Mouse (Mus musculus): ENCODE measurements around the gene Gm45213.

Gm45213 gene

DNA sequence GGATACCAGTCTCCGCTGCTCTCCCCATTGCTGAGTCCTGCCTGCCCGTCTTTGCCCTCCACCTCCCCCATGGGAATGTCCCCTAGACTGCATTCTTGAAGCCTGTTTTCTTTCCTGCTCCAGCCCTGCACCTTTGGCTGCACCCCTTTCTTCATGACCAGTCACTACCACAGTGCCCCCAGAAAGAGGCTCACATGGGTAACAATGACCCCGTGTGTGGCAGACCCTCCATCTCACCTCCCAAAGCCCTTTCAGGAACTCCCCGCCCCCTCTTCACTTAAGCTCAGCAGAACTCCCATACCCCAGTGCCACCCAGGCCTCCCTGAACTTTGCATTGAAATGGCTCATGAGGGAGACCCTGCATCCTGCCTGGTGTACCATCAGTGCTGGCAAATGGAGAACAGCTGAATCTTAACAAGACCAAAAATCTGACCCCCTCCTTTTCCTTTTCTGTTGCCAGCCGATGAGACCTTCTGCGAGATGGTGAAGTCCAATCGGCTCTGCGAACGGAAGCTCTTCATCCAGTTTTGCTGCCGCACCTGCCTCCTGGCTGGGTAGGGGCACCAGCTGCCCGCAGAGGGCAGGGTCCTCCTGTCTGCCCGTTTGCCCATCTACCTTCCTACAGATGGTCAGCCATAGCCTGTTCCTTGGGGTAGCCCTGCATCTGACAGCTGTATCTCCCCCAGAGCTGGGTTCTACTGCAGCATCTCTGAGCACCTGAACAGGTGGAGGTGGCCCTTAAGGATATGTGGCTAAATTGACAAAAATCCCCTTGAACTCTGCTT is 5.2 kb downstream of the Gm45213 start:
- in situ Hi-C loops (cut with MboI, MseI) = no loop called here

DNA sequence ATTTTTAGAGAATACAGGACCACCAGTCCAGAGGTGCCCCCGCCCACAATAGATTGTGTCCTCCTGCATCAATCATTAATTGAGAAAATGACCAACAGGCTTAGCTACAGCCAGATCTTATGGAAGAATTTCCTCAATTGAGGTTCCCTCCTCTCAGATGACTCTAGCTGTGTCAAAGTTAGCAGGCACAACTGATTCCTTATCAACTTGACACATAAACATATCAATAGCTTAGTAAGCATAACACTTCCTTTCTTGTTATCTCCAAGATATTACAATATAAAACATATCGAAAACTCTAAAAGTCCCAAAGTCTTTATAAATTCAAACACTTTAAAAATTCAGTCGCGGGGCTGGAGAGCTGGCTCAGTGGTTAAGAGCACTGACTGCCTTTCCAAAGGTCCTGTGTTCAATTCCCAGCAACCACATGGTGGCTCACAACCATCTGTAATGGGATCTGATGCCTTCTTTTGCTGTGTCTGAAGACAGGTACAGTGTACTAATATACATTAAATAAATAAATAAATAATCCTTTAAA is 10.6 kb downstream of the Gm45213 start:
- in situ Hi-C loops (cut with MboI, MseI) = loop anchor here (5.0 to 25.0 kb wide), 3 partner anchors 352 to 1717 kb away; no protein-coding TSS in a partner anchor

- in situ Hi-C loops (cut with MboI, MseI) = loop anchor here in 1 of 2 experiments (25.0 kb wide), 1 partner anchor 1718 kb away; no protein-coding TSS in a partner anchor
These were observed 12.0 kb downstream of the Gm45213 start for GRCm38 (mm10) chr7:66055356-66055755.

DNA sequence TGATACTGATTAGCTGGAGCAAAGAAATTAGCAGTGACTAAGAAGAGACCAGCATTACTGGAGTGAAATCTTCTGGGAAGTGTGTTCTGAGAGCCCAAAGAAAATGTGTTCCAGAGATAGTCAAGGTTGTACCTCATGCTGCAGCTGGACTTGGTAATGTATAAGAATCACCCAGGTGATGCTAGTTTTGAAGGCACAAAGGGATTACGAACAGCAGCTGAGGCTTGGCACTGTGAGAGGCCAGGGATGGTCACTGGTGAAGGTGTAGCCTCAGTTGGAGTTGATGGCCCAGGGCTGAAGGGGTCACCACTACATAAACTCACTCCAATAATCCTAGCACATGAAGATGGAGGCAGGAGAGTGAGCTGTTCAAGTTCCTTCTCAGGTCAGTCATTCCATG is 15.3 kb downstream of the Gm45213 start, which contains the start of gene Snrpa1:
Gene Snrpa1 (plus strand): TSS at position 301 of the 400 bp plus-strand sequence.
- in situ Hi-C loops (cut with MboI, MseI) = loop anchor here in 1 of 2 experiments (25.0 kb wide), 1 partner anchor 1721 kb away; no protein-coding TSS in a partner anchor

DNA sequence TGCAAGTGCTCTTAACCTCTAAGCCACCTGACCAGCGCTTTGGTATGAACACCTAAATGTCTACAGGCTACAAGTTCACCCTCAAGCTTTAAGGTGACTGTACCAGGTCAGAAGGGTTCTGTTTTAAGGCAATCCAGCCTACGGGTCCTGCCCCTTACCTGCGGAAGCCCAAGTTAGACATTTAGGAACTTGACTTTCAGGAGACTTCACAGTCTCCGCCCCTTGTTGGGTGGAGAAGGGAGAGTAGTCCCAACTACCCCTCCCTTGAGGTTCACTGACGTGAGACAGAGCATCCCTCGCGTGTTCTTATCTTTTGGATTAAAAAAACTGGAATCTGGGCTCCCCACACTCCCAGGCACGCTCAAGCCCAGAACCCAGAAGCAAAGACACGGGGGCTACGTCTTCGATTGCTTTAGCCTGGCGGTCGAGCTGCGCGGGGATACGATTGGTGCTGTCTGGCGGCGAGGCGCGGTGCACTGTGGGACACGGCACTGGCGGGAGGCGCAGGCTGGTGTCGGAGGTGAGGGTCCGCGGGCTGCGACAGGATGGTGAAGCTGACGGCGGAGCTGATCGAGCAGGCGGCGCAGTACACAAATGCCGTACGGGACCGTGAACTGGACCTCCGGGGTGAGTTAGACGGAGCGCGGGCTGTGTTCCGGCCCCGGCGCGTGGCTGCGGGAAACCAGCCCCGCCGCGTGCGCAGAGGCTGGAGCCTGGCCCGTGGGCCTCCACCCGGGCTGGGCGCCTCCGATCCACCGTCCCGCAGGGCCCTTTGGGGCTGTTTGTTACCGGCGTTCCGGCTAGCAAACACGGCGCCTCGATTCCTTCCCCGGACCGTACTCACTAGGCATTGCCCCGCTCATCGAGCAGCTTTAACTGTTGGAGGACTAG is 16.9 kb downstream of the Gm45213 start:
- in situ Hi-C loops (cut with MboI, MseI) = loop anchor here (10.0 to 25.0 kb wide), 2 partner anchors 1666 to 1723 kb away; partner anchors contain the start of genes Mcee (in 1 of the 2) and Mphosph10 (in 1 of the 2)

DNA sequence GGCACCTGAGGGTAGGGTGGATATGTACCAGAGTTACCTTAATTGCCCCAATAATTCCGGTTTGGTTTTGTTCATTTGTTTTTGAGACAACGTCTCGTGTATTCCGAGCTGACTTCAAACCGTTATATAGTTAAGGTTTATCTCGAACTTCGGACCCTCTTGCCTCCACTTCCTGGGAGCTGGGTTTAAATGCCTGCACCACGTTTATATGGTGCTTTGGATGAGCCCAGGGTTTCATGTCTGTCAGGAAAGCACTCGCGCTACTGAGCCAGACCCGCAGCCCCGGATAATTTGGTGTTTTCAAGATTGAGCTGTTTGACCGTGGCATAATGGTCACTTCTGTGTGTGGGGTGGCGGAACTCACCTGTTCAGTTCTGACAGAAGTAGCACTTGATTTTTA is 17.7 kb downstream of the Gm45213 start:
- in situ Hi-C loops (cut with MboI, MseI) = loop anchor here (10.0 to 25.0 kb wide), 2 partner anchors 1666 to 1724 kb away; partner anchors contain the start of genes Mcee (in 1 of the 2) and Mphosph10 (in 1 of the 2)

DNA sequence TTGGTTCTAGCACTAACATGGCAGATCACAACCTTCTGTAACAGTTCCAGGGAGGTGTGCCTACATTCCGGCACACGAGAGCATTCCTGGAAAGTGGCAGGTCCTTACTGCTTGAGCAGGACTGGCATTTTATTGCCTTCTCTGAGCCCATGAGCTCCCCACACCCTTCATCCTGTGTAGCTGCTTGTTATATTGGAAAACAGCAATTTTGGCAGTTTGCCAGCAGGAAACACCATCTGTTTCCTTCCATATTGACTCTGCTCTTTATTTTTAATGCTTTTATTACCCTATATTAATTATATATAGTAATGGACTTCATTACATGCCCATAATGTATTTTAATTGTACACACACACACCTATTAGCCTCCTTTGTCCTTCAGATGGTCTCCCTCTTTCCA is 33.0 kb downstream of the Gm45213 start:
- in situ Hi-C loops (cut with MboI, MseI) = no loop called here

GRCm38 (mm10) chr7:66079364-66080230 is 36.2 kb downstream of the Gm45213 start, which contains the start of gene Selenos:
TSS of gene Selenos (plus strand) at chr7:66079649.
- in situ Hi-C loops (cut with MboI, MseI) = no loop called here

- in situ Hi-C loops (cut with MboI, MseI) = no loop called here
These were observed 36.8 kb downstream of the Gm45213 start for GRCm38 (mm10) chr7:66080231-66080613.

DNA sequence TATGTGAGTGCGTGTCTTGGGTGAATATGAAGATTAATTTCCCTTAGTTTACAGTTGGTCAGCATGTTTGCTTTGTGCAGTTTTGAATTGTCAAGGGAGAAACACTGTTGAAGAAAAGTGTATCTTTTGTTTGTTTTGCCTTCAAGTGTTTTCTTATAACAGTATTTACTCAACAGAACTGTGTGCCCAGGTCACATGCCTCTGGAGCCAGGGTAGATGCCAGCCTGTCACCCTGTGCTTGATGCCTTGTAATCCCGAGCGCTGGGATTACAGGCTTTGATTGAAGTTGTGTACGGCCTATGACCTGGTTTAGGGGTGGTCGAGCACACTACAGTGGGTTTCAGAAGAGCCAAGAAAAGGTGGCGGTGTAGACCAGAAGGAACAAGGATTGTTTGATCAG is 40.4 kb downstream of the Gm45213 start:
- in situ Hi-C loops (cut with MboI, MseI) = no loop called here

GRCm38 (mm10) chr7:66084546-66084945 is 41.1 kb downstream of the Gm45213 start:
- in situ Hi-C loops (cut with MboI, MseI) = no loop called here

GRCm38 (mm10) chr7:66087652-66088051 is 44.2 kb downstream of the Gm45213 start:
- in situ Hi-C loops (cut with MboI, MseI) = no loop called here

- in situ Hi-C loops (cut with MboI, MseI) = no loop called here
These were observed 44.7 kb downstream of the Gm45213 start for GRCm38 (mm10) chr7:66088077-66088476.

DNA sequence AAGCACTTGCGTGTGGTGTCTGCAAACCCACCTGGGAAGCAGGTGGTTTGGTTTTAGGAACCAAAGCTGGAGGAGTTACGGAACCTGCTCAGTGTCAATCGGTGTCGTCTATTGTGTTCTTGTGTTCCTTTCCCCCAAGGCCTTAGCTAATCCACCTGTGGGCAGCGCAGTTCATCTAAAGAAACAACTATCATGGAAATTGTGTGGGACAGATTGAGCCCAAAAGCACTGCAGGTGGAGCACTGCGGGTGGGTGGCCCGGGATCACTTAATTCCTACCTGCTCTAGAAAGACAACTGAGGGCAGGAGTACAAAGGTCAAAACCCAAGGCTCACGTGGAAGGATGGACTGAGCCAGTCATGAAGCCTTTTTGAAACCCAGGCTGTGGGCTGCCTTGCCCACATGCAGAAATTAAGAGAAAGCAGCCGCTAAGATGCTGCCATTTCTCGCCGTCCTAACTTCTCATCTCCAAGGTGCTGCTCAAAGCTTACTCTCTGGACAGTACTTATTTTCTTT is 47.3 kb downstream of the Gm45213 start:
- in situ Hi-C loops (cut with MboI, MseI) = loop anchor here (5.0 to 10.0 kb wide), 2 partner anchors 587 to 594 kb away; partner anchors contain the start of genes Asb7 (in 1 of the 2) and Lins1 (in 1 of the 2)

DNA sequence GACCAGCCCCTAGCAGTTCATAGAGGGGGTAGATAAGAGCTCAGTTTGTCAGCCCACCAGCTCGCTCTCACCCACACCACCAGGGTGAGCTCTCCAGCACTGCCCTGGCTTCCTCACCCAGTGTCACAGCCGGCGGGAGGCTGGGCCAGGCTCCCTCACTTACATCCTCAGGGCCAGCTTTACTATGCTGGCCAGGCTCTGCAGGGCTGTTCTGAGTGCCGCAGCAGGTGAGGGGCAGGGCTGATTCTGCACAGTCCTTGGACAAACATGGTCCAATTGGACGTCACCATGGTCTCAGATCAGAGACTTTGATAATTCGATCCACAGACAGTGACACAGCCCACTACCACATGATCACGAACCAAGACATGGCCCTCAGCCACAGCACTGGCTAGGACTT is 48.2 kb downstream of the Gm45213 start:
- in situ Hi-C loops (cut with MboI, MseI) = loop anchor here (5.0 to 10.0 kb wide), 2 partner anchors 586 to 593 kb away; partner anchors contain the start of genes Asb7 (in 1 of the 2) and Lins1 (in 1 of the 2)

DNA sequence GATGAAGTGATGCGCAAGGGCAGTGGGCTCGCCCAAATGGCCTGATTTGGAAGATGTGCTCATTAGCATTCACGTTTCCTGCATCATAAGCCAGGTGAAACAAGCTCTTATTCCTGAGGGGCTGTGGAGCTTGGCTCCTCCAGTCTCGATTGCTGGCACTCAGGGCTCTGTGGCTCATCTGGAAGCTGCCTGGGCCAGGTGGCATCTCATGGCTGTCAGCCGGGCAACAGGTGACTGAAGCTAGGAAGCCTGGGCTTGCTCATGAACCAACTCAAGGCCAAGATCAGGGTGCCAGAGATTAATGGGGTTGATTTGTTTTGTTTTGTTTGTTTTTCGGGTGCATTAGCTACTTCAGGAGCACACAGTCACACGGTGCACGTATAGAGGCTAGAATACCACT is 49.3 kb downstream of the Gm45213 start:
- in situ Hi-C loops (cut with MboI, MseI) = loop anchor here (5.0 to 10.0 kb wide), 2 partner anchors 585 to 592 kb away; partner anchors contain the start of genes Asb7 (in 1 of the 2) and Lins1 (in 1 of the 2)

DNA sequence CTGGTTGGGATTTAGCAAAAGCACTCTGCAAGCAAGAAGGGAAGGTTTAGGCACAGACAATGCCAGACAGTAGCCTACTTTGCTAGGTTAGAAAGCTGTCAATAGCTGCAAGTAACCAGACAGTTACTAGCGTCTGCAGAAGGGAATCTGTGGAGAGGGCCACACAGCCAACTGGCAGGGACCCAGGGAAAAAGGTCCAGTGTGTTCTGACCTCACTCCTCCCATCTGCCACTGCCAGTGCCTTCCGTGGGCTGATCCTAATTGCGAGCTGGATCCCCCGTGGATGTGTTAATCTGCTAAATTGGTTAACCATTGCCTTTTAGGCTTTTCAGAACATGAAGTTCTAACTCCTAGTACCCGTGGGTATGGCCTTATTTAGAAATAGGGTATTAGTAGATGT is 50.7 kb downstream of the Gm45213 start:
- in situ Hi-C loops (cut with MboI, MseI) = loop anchor here (5.0 to 10.0 kb wide), 2 partner anchors 583 to 591 kb away; partner anchors contain the start of genes Asb7 (in 1 of the 2) and Lins1 (in 1 of the 2)

DNA sequence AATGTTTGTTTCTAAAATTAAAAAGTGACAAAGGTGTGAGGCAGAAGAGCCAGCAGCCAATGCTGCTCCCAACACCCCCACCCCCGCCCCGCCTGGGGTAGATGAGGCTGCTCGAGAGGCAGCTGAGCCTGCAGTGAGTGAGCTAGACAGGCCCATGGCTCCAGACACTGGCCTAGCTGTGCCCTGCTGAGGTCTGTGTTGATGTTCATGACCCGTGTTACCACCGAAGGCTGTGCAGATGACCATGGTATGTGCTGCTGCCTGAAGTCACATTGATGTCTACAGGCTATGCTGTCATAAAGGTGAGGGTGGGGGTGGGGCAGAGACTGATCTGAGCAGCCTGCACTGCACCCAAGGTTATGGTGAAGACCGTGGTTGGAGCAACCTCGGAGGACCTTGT is 55.4 kb downstream of the Gm45213 start:
- in situ Hi-C loops (cut with MboI, MseI) = loop anchor here (5.0 to 10.0 kb wide), 2 partner anchors 148 to 586 kb away; partner anchors contain the start of genes Asb7 (in 1 of the 2) and Lins1 (in 1 of the 2)

DNA sequence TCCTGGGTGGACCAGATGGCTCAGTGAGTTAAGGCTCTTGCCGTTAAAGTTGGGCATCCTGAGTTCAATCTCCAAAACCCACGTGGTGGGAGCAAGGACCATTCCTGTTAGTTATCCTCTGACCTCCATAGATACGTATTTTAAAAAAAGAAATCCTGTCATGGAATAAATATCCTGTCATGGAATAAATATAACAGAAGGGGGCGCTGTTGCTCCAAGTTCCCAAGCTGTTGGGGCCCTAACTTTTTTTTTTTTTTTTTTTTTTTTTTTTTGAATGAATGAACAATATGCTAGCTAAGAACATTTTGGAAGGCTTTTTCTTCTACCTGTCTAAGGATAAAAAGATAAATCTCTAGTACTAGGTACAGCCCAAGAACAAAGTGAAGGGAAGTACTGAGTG is 58.5 kb downstream of the Gm45213 start:
- in situ Hi-C loops (cut with MboI, MseI) = loop anchor here (5.0 kb wide), 5 partner anchors 85 to 285 kb away; partner anchors contain the start of gene Lrrk1 (in 1 of the 2)
